Mouse (Mus musculus) kidney, postnatal 0 days (tissue): Measurements from ENCODE around the gene Piezo1. TPM values are rescaled to one million over a fixed set of nuclear protein-coding genes. Genes with fewer than 3 reads are reported as not detected.

Experiments used
- ATAC-seq: fragments of 200-750 bp; cut with Nextera tagmentation; replicated peaks from 2 replicates; pipeline ENCODE4 v1.8.0; 2017; ENCODE audit warnings: low read depth, moderate number of reproducible peaks, moderate TSS enrichment, moderate library complexity; ENCODE audit not compliant: low FRiP score
- DNase-seq: peaks from one replicate; pipeline ENCODE4 v3.0.0-alpha.2; 2016; ENCODE audit warnings: low spot score
- H3K27ac ChIP-seq: fragments of 300-500 bp; sonication (generic); 2 replicates; pipeline ENCODE4 v1.5.1; 2014; ENCODE audit warnings: mild to moderate bottlenecking
- H3K27me3 ChIP-seq: fragments of 300-500 bp; sonication (generic); 2 replicates; pipeline ENCODE4 v1.6.1; 2014; ENCODE audit warnings: low read length, mixed read lengths; ENCODE audit not compliant: insufficient read depth
- H3K36me3 ChIP-seq: fragments of 300-500 bp; sonication (generic); 2 replicates; pipeline ENCODE4 v1.6.1; 2014; ENCODE audit warnings: low read length, mixed read lengths; ENCODE audit not compliant: insufficient read depth
- H3K4me1 ChIP-seq: fragments of 300-500 bp; sonication (generic); replicated peaks from 2 replicates; pipeline ENCODE4 v1.6.1; 2014; ENCODE audit warnings: antibody characterized with exemption, low read length, mixed read lengths; ENCODE audit not compliant: insufficient read depth
- H3K4me2 ChIP-seq: fragments of 300-500 bp; sonication (generic); 2 replicates; pipeline ENCODE4 v1.6.1; 2014; ENCODE audit warnings: mild to moderate bottlenecking, low read length, moderate library complexity, mixed read lengths
- H3K4me3 ChIP-seq: fragments of 300-500 bp; sonication (generic); replicated peaks from 2 replicates; pipeline ENCODE4 v1.5.1; 2014; ENCODE audit warnings: low read depth, low read length
- H3K9ac ChIP-seq: fragments of 300-500 bp; sonication (generic); 2 replicates; pipeline ENCODE4 v1.6.1; 2014; ENCODE audit warnings: low read depth, low read length
- H3K9me3 ChIP-seq: fragments of 300-500 bp; sonication (generic); replicated peaks from 2 replicates; pipeline ENCODE4 v1.6.1; 2016; ENCODE audit warnings: low read length, inconsistent platforms, mixed read lengths
- CTCF ChIP-seq: IDR thresholded peaks from 2 replicates; pipeline ENCODE4 v1.5.1; 2016; ENCODE audit warnings: antibody characterized with exemption, low read depth, mild to moderate bottlenecking, moderate library complexity
- WGBS: fragments of 180-500 bp; shearing (Covaris S2); extraction: QIAGEN DNeasy Blood & Tissue Kit; methylation state at CpG from one replicate; pipeline ENCODE4 v1.1.7; 2014; 5-methylcytosine and 5-hydroxymethylcytosine counted together
- polyA plus RNA-seq: library from polyadenylated mRNA; unstranded; fragments of >200 nt; fragmentation: Nextera tagmentation; extraction: Ambion mirVana; gene quantifications from 2 replicates; pipeline ENCODE4 v1.2.1, GENCODE M21; 2015

The Piezo1 gene
- polyA plus RNA-seq, result 12.5 and 14.9 TPM in 2 replicates

DNA sequence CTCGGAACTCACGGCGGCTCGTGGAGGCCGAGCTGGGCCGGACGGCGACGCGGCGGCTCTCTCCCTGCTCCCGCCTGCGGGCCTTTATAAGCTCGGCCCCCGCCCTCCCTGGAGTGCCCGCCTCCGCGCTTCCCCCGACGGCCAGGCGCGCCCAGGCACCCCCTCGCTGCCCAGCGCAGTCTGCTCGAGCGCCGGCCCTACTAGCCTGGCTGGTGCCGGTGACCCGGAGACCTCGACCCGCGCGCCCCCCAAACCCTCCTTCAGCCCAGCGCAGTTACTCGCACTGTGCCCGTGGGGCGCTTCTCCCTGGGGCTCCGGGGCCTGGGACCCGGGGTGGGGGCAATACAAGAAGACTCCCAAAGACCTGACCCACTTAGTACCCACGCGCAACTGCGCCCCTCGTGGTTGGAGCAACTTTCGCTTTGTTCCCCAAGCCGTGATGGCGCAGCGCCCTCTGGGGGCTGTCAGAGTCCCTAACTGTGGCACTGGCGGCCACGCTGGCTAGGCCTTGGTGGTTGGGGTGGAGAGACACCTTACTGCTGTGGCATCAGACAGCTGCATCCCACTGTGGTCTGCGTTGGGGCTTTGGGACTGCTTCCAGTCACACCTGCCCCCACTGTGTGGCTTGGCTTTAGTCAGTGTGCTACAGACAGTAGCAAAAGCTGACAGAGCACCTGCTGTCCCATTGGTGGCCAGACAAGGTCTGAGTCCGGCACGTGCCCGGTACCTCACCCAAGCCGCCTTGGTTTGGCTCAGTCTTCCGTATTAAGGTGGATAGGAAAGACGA lies at the start of gene Piezo1:
Gene Piezo1, minus strand, starts transcription at position 65 of the 787 bp plus-strand sequence.
- ATAC-seq (peak; percentile 76), DNase-seq (peak; percentile 90)
- H3K4me1 ChIP-seq, result peaks cover 38% of the 10 kb centered on the region
- H3K36me3 ChIP-seq, result no peaks in the 10 kb centered on the region
- peak within 1 kb of the TSS; percentile 91 for H3K27ac ChIP-seq
- no peaks in the 10 kb centered on the region for H3K9me3 ChIP-seq
- H3K9ac ChIP-seq, result peak within 1 kb of the TSS; percentile 92
- H3K4me3 ChIP-seq, result peak within 1 kb of the TSS; percentile 72
- WGBS, result 9% methylated on average over 56 of the region's 56 CpGs
- peak within 1 kb of the TSS; percentile 88 for H3K4me2 ChIP-seq
- H3K27me3 ChIP-seq, result no peaks in the 10 kb centered on the region
- TF ChIP-seq CTCF, result peak; percentile 100

DNA sequence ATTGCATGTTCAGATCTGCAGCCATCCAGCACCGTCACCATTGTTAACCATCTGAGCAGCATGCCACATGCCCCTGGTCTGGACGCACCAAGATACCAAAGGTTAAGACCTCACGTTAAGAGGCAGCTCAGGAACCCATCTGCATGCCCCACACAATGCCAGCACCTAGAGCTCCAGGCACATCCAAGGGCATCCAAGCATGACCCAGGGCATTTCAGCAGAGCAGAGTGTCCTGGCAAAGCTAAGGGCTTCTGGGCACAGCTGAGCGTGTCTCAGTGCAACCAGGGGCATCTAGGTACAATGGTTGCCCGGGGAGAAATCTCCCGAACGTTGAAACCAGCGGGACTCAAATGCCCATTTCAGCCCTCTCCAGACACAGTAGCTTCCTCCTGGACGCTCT lies 49.5 kb upstream of the Piezo1 start:
- H3K27me3 ChIP-seq, result no peaks in the 10 kb centered on the region
- H3K27ac ChIP-seq, result no peak overlapping the region
- no peak overlapping the region for H3K4me3 ChIP-seq
- peaks cover 7% of the 10 kb centered on the region; the same call in 1 of the 2 replicates for H3K36me3 ChIP-seq
- H3K9me3 ChIP-seq, result no peaks in the 10 kb centered on the region
- no peaks in the 10 kb centered on the region for H3K4me1 ChIP-seq
- no peak overlapping the region for H3K9ac ChIP-seq
- no peak overlapping the region for H3K4me2 ChIP-seq
- 84% methylated on average over 9 of the region's 9 CpGs for WGBS
- DNase-seq (no peak), ATAC-seq (no peak)
- TF ChIP-seq CTCF, result no peak

DNA sequence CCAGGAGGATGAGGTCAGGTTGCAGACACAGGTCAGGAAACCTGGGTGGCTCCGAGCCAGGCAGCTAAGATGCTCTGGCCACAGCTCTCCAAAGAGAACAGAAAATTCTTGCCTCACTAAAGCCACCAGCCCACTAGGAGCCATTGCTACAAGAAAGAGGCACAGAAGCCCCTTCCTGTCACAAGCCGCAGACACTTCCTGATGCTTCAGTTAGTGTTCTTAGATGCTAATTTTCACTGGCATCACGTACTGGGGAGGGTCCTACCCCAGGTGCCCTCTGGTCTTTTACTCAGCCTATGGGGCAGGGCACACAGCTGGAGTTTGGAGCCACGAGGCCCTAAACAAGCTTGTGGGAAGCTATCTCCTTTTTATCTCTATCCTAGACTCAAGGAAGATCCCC lies 44.9 kb upstream of the Piezo1 start:
- no peak for TF ChIP-seq CTCF
- no peaks in the 10 kb centered on the region for H3K4me1 ChIP-seq
- no peak overlapping the region for H3K27ac ChIP-seq
- H3K9me3 ChIP-seq, result no peaks in the 10 kb centered on the region
- no peak overlapping the region for H3K4me3 ChIP-seq
- 48% methylated on average over 4 of the region's 4 CpGs for WGBS
- H3K36me3 ChIP-seq, result peaks cover 11% of the 10 kb centered on the region; the same call in 1 of the 2 replicates
- H3K27me3 ChIP-seq, result no peaks in the 10 kb centered on the region
- no peak overlapping the region for H3K4me2 ChIP-seq
- ATAC-seq (no peak), DNase-seq (no peak)
- no peak overlapping the region for H3K9ac ChIP-seq

DNA sequence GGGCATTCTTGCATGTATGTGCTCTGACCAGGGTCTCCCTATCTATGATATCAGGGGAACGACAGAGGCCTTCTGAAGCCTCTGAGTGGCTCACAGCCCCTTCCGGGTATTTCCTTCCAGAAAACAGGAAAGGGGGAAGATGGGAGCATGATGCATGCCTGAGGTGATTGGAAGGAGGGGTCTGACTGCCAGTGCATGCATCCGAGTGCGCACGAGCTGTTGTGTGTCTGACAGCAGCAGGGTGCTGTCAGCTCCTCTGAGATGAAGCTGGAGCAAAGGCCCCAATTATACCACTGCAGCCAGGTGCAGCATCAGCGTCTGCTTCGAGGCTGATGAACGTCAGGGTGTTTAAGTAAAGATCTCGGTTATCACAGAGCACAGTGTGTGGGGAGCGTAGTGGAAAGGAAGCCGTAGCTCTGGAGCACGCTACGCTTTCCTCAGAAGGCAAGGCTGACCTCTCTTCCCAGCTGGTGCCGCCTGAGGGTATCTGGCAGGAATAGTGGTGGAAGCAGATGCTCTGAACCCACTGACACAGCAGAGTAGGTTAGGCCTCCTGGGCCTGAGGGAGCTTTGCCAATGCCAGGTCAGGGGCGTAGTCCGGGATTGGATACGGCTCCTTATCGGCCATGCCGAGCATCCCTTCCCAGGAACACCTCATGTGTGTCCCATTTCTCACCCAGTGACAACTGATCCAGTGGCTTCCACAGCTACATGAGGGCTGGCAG lies 42.8 kb upstream of the Piezo1 start:
- no peak for TF ChIP-seq CTCF
- Histone ChIP-seq H3K4me1 (no peaks in the 10 kb centered on the region), H3K36me3 (peaks cover 5% of the 10 kb centered on the region; the same call in 1 of the 2 replicates), H3K27ac (no peak overlapping the region), H3K4me3 (no peak overlapping the region), H3K9me3 (no peaks in the 10 kb centered on the region), H3K9ac (no peak overlapping the region), H3K4me2 (no peak overlapping the region), H3K27me3 (no peaks in the 10 kb centered on the region)
- DNase-seq (no peak), ATAC-seq (no peak)
- 79% methylated on average over 19 of the region's 19 CpGs for WGBS

DNA sequence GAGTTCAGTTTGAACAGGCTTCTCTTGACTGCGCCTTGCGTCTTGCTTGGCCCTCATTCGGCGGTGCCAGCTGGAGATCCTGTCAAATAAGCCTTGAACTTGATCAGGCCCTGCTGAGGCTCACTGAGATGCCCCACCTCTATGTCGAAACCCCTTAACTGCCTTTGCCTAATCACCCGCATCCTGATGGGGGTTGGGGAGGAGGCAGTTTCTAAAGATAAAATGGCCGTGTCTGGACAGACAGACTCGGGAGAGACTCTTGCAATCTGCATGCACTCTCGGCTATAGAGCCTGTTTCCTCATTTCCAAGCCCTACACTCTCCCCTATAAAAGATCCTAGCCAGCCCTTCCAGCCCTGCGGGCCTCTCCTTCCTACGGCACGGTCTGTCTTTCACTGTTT lies 42.1 kb upstream of the Piezo1 start:
- 55% methylated on average over 12 of the region's 12 CpGs for WGBS
- no peak overlapping the region for H3K4me2 ChIP-seq
- H3K36me3 ChIP-seq, result peaks cover 5% of the 10 kb centered on the region; the same call in 1 of the 2 replicates
- DNase-seq, result no peak
- H3K4me3 ChIP-seq, result no peak overlapping the region
- no peaks in the 10 kb centered on the region for H3K9me3 ChIP-seq
- no peaks in the 10 kb centered on the region for H3K27me3 ChIP-seq
- no peaks in the 10 kb centered on the region for H3K4me1 ChIP-seq
- no peak for ATAC-seq
- no peak overlapping the region for H3K27ac ChIP-seq
- no peak overlapping the region for H3K9ac ChIP-seq
- no peak for TF ChIP-seq CTCF

DNA sequence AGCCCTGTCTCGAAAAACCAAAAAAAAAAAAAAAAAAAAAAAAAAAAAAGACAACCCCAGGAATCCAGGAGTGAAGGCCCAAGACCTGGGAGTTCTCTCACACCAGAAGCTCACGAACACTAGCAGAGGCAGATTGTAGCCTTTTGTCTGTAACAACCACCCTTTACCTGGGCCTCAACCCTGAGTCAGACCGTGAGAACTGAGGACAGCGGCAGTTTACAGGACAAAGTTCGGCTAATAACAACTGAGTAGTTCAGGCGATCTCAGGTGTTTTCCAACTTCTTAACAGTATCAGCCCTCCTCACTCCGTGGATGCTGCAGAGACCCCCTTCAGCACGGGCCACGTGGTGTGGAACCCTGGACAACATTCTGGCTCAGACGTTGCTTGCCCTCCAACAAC lies 35.6 kb upstream of the Piezo1 start:
- no peak for DNase-seq
- Histone ChIP-seq H3K36me3 (no peaks in the 10 kb centered on the region), H3K9ac (no peak overlapping the region), H3K27me3 (no peaks in the 10 kb centered on the region), H3K4me2 (no peak overlapping the region), H3K4me1 (0 out of 2 replicates have a peak, but pooled peaks cover 7% of the 10 kb centered on the region), H3K27ac (no peak overlapping the region), H3K4me3 (no peak overlapping the region), H3K9me3 (no peaks in the 10 kb centered on the region)
- ATAC-seq, result no peak
- WGBS, result 76% methylated on average over 9 of the region's 10 CpGs
- TF ChIP-seq CTCF, result no peak
